Comparison of ENCODE assay signal across 18 mouse cellular contexts in the genomic region with DNA sequence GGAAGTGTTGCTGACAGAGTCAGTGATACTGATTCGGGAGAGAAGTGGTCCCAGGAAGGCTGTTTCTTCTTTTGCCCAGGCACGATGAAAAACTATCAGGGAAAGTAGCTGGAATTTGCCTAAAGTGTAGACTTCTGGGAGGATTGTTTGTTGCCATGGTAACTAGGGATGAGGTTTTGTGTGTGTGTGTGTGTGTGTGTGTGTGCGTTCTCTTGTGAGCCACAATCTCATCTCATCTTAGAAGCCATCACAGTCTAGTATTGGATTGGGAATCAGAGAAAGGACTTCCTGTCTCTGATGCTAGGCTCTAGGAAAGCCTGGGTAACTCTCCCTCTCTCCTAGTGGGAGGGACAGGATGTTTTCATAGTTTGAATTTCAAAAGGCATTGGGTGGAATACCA.
A peak's percentile ranks its signal among the peaks of the same experiment; 100 is the strongest.
DNase-seq lines count a peak whose midpoint lies in the region; ATAC-seq and TF ChIP-seq lines count a peak whose summit lies in the region.
"Had no signal": no experiment of that assay in that cellular context is flagged by ENCODE, and none has a peak within 500 bp of the region (broad histone marks: within the 10 kb centered on the region; RNA-seq: fewer than 3 reads in every experiment).

No protein-coding gene starts in this region.

- WGBS in midbrain, embryonic 14.5 days, result 54% methylated on average over 3 of the region's 3 CpGs
- 68% methylated on average over 3 of the region's 3 CpGs for WGBS in midbrain, embryonic 13.5 days
- 53% methylated on average over 3 of the region's 3 CpGs for WGBS in midbrain, postnatal 0 days

- no peaks in the 10 kb centered on the region for H3K27me3 ChIP-seq in midbrain, embryonic 14.5 days (ENCODE audit: control insufficient read depth, insufficient read depth, low read length)
- H3K27me3 ChIP-seq in midbrain, embryonic 13.5 days, result no peaks in the 10 kb centered on the region
- H3K27me3 ChIP-seq in midbrain, postnatal 0 days (ENCODE audit: insufficient read depth, low read length), result no peaks in the 10 kb centered on the region
- H3K27me3 ChIP-seq: embryonic facial prominence, embryonic 15.5 days; limb, embryonic 13.5 days; megakaryocyte, embryonic 14.5 days had no signal

- H3K36me3 ChIP-seq in midbrain, embryonic 14.5 days (ENCODE audit: control insufficient read depth, insufficient read depth, low read length), result no peaks in the 10 kb centered on the region
- no peaks in the 10 kb centered on the region for H3K36me3 ChIP-seq in midbrain, embryonic 13.5 days
- no peaks in the 10 kb centered on the region for H3K36me3 ChIP-seq in midbrain, postnatal 0 days (ENCODE audit: insufficient read depth, low read length)
- H3K36me3 ChIP-seq: embryonic facial prominence, embryonic 15.5 days; heart, embryonic 10.5 days; limb, embryonic 13.5 days had no signal

- no peaks in the 10 kb centered on the region for H3K4me1 ChIP-seq in midbrain, embryonic 14.5 days (ENCODE audit: control insufficient read depth, insufficient read depth, low read length)
- H3K4me1 ChIP-seq in midbrain, embryonic 13.5 days (replicated peaks), result no peaks in the 10 kb centered on the region
- H3K4me1 ChIP-seq in midbrain, postnatal 0 days (ENCODE audit: insufficient read depth, low read length), result no peaks in the 10 kb centered on the region
- H3K4me1 ChIP-seq: embryonic facial prominence, embryonic 15.5 days; limb, embryonic 13.5 days; megakaryocyte, embryonic 14.5 days had no signal

- DNase-seq in frontal cortex, postnatal 14 days (ENCODE audit: low spot score in 2 of 2), result no peak
- DNase-seq in midbrain, embryonic 14.5 days, result peak; percentile 34
- DNase-seq in R1 (ENCODE audit: low read depth, low spot score), result peak; percentile 44
- peak; percentile 56 for DNase-seq in midbrain, postnatal 0 days (ENCODE audit: low spot score)
- DNase-seq in thymus, postnatal 36 days, result no peak
- no peak for DNase-seq in ovary, postnatal 14 days (ENCODE audit: low spot score)
- DNase-seq: cerebellum, adult 8-10 months; gastrocnemius, postnatal 25 days; heart, postnatal 4 days; kidney, adult 18-20 months; liver, postnatal 0 days; right cerebral cortex, adult 18-20 months had no signal

- ATAC-seq in frontal cortex, adult (ENCODE audit: low TSS enrichment), result peak; percentile 72
- ATAC-seq in midbrain, embryonic 14.5 days (ENCODE audit: low FRiP score, low TSS enrichment), result no peak
- no peak for ATAC-seq in midbrain, embryonic 13.5 days
- peak; percentile 56; the same call in 1 of the 2 replicates for ATAC-seq in midbrain, postnatal 0 days (ENCODE audit: low FRiP score)
- ATAC-seq: liver, postnatal 0 days had no signal

- no peak overlapping the region for H3K4me2 ChIP-seq in midbrain, embryonic 14.5 days (ENCODE audit: low read length)
- H3K4me2 ChIP-seq in midbrain, embryonic 13.5 days (replicated peaks), result no peak overlapping the region
- no peak overlapping the region for H3K4me2 ChIP-seq in midbrain, postnatal 0 days (ENCODE audit: low read depth, low read length, poor library complexity, severe bottlenecking)
- H3K4me2 ChIP-seq: embryonic facial prominence, embryonic 15.5 days; limb, embryonic 13.5 days had no signal

- no peak overlapping the region for H3K9ac ChIP-seq in midbrain, embryonic 14.5 days (replicated peaks; ENCODE audit: low read length)
- no peak overlapping the region for H3K9ac ChIP-seq in midbrain, embryonic 13.5 days (replicated peaks)
- H3K9ac ChIP-seq in midbrain, postnatal 0 days (replicated peaks; ENCODE audit: low read length, poor library complexity, severe bottlenecking), result no peak overlapping the region
- H3K9ac ChIP-seq: embryonic facial prominence, embryonic 15.5 days; limb, embryonic 13.5 days; liver, postnatal 0 days had no signal

- no peak overlapping the region for H3K4me3 ChIP-seq in midbrain, embryonic 14.5 days (replicated peaks; ENCODE audit: low read depth, low read length)
- no peak overlapping the region for H3K4me3 ChIP-seq in midbrain, embryonic 13.5 days (replicated peaks)
- no peak overlapping the region for H3K4me3 ChIP-seq in midbrain, postnatal 0 days (ENCODE audit: low read depth, low read length)
- H3K4me3 ChIP-seq: embryonic facial prominence, embryonic 15.5 days; heart, embryonic 10.5 days; limb, embryonic 13.5 days; megakaryocyte, embryonic 14.5 days had no signal

- H3K27ac ChIP-seq in midbrain, embryonic 14.5 days (replicated peaks; ENCODE audit: low read depth, low read length), result no peak overlapping the region
- no peak overlapping the region for H3K27ac ChIP-seq in midbrain, embryonic 13.5 days
- H3K27ac ChIP-seq in midbrain, postnatal 0 days (ENCODE audit: low read depth, low read length), result no peak overlapping the region
- H3K27ac ChIP-seq: embryonic facial prominence, embryonic 15.5 days; heart, embryonic 10.5 days; limb, embryonic 13.5 days had no signal

- no peak for TF ChIP-seq CTCF in midbrain, postnatal 0 days (IDR thresholded peaks at IDR 0.05)

- H3K9me3 ChIP-seq in midbrain, embryonic 14.5 days (ENCODE audit: control insufficient read depth, low read length), result no peaks in the 10 kb centered on the region
- no peaks in the 10 kb centered on the region for H3K9me3 ChIP-seq in midbrain, embryonic 13.5 days
- H3K9me3 ChIP-seq in midbrain, postnatal 0 days (ENCODE audit: low read length), result no peaks in the 10 kb centered on the region
- H3K9me3 ChIP-seq: embryonic facial prominence, embryonic 15.5 days; heart, embryonic 10.5 days; limb, embryonic 13.5 days; megakaryocyte, embryonic 14.5 days had no signal

Comparison
In these comparisons a context has a peak if more than half of its experiments do, and no peak if none do; other contexts are left out.
1. ATAC-seq: peak in frontal cortex, adult (single experiment) and midbrain, postnatal 0 days (single experiment); none in midbrain, embryonic 14.5 days (single experiment) and midbrain, embryonic 13.5 days (single experiment).
2. DNase-seq: peak in midbrain, embryonic 14.5 days (single experiment), R1 (single experiment) and midbrain, postnatal 0 days (single experiment); none in frontal cortex, postnatal 14 days (0 of 2), thymus, postnatal 36 days (0 of 2) and ovary, postnatal 14 days (single experiment).